Mouse (Mus musculus): ENCODE measurements around the gene Arap1.

- TF ChIP-seq CTCF (IDR thresholded peaks at IDR 0.05; ENCODE audit: low read depth, low read length): no peak
- no peak for TF ChIP-seq POLR2A (IDR thresholded peaks at IDR 0.05; ENCODE audit: borderline replicate concordance, low read depth, low read length)
These were observed 4.7 kb upstream of the Arap1 start for GRCm38 (mm10) chr7:101343135-101343534.

Measured in bone marrow macrophage, adult 2 months (primary cell).